Mouse (Mus musculus) G1E (cell line): ENCODE measurements around the gene Tmem150a.

Experiments used
- CTCF ChIP-seq: IDR thresholded peaks from 2 replicates; pipeline ENCODE4 v1.5.1; 2012; ENCODE audit warnings: low read depth, low read length, inconsistent platforms, mixed read lengths
- GATA1 ChIP-seq: IDR thresholded peaks from 2 replicates; pipeline ENCODE4 v1.6.1; 2012; ENCODE audit warnings: borderline replicate concordance, low read length, inconsistent platforms, mixed read lengths
- TAL1 ChIP-seq: conservative IDR thresholded peaks from 2 replicates; pipeline ENCODE4 v1.6.1; 2012; ENCODE audit warnings: low read depth, low read length, inconsistent platforms, mixed read lengths

DNA sequence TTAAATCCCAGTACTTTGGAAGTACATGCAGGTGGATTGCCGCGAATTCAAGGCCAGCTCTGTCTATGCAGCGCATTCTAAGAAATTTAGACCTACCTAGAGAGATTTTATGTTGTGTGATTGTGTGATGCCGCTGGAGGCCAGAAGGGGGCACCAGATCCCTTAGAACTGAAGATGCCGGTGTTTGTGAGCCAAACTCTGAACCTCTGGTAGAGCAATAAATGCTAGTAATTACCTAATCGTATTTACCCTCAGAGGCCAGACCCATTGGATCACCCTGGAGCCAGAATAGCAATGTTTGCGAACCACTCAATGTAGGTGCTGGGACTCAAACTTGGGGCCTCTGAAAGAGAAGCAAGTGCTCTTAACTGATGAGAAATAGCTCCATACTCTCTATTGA is 46.6 kb downstream of the Tmem150a start:
- TF ChIP-seq CTCF (peak; percentile 70), TAL1 (no peak), GATA1 (no peak)
